Mouse (Mus musculus) Muller cell, postnatal 12 days (primary cell): ENCODE measurements at regions not wholly inside any gene's neighbourhood (a gene's known extent, or its start where the extent isn't known, plus 50 kb on each side); places are given as distances from the start of the nearest gene placed in this dataset.

Experiments used
- DNase-seq: peaks from one replicate; pipeline ENCODE4 v3.0.0-alpha.2; 2015; ENCODE audit errors: inconsistent ontology term

DNA sequence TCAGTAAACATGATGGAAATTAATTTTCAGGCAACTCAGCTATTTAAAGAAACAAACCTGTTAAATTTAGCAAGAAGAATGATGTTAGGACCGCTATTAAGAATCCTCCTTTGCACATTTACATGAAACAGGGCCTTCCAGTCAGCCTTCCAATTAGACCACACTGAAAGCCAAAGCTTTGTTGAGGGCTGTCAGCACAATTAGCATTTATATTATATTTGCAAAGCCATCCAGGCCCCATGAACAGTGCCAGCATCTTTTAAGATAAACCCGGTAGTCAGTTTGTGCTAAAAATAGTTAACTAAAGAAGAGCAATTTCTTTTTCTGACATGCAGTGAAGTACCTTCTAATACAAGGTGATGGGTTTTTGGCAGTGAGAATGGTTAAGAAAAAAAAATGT lies 495.1 kb downstream of the Kcna4 start:
- peak; percentile 62 for DNase-seq

DNA sequence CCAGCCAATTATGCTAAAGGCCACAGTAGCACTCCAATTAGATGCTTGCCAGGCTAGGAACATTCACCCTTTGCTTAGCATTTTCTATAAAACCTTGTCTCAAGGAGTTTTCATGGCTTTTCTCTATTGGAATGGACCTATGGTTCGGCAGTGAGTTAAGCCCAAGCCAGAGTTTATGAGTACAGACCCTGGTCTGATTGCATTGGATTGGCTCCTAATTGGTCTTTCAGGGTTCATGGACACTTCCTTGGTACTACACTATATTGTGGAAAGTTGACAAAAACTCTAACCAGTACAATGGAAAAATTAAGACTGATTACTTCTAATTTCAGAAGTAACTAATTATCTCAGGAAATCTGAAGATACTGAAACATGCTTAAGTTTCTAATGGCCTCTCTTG lies 506.5 kb downstream of the Kcna4 start:
- DNase-seq = no peak

- DNase-seq = peak; percentile 92
Observed at GRCm38 (mm10) chr2:107813206-107813605, 522.8 kb downstream of the Kcna4 start.

GRCm38 (mm10) chr2:107813992-107814391 lies 523.6 kb downstream of the Kcna4 start:
- DNase-seq = no peak
